Mouse (Mus musculus) retina, postnatal 7 days (tissue): Measurements from ENCODE around the gene Dpf3.

ENCODE experiments used
- DNase-seq: peaks from one replicate; pipeline ENCODE4 v3.0.0-alpha.2; 2012; ENCODE audit warnings: low read depth, low spot score

Gene Dpf3

DNA sequence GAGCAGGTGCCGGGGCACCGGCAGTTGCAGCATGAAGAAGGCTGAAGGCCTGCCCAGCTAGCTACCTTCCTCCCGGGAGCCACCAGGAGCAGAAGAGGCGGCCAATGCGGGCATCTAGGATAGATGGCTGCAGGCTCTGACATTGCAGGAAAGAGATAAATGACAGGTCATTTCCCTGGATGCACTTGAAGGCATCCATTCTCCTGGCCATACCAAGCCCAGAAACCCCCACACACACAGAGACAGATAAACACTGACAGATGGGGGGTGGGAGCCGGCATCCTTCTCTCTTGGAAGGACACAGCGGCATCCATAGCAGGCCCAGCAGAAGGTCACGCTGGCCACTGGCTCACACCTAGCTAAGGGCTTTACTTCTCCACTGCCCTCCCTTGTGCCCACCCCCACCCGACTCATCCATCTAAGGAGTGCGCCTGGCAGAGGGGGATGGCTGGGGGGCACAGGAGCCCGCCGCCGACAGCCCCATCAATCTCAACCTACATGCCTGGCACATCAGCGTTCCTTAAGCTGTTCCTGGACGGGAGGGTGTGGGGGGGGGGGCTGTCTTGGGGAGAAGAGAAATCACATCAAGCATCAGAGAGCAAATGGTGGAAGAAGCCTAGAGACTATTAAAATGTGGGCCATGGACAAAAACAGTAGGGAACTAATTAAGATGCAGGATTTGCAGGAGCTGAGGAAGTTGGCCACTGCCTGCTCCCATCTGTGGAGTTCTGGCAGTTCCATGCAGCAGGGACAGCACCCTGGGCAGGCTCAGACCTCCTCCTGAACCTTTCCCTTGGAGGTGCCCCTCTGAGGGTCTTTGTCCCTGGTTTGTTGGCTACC, 145.3 kb downstream of the Dpf3 start:
- no peak for DNase-seq

DNA sequence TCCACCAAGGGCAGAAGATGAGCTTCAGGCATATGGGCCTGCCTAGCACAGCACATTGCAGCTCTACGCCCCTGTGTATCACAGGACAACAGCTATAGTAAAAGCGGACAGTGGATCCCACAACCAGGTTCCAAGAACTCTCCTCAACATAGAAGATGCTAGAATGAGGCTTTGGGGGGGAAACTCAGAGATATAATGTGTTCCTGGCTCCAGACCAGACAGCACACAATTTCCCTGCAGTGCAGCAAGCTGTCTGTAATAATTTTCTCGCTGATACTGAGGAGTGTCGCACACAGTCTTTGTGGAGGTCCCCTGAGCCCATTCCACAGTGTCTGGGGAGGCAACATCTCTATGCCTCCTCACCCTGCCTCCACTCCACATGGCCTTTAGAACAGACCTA, 146.6 kb downstream of the Dpf3 start:
- no peak for DNase-seq

DNA sequence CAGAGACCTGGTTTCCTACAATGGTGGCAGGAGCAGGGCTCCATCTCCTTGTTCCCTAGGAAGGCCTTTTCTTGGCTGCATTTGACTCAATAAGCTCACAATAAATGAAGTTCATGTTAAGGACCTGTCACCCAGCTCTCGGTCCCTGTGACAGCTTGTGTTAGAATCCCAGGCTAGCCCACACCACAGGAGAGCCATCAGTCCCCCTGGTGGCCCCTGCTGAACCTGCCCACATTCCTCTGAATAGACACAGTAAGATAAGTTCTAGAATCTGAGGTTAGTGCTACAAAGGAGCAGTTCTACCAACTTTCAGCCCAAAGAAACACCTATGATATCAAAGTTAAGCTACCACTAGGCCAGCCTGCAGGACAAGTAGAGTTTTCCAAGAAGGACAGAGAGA, 149.2 kb downstream of the Dpf3 start:
- DNase-seq: no peak

DNA sequence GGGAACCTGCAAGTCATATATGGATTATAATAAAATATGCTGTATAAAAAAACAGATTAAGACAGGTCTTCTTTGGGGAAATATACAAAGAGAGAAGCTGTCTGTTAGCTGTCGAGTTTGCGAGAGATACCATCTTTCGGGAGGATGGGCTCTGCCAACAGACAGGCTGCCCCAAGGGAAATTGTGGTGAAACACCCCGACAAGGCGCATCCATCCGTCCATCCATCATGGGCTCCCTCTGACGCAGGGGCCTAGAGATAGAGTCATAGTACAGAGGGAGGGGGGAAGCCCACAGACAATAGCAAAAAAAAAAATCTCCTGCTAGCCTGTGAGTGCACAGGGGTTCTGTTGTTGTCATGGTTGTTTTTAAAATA, 149.8 kb downstream of the Dpf3 start:
- no peak for DNase-seq

DNA sequence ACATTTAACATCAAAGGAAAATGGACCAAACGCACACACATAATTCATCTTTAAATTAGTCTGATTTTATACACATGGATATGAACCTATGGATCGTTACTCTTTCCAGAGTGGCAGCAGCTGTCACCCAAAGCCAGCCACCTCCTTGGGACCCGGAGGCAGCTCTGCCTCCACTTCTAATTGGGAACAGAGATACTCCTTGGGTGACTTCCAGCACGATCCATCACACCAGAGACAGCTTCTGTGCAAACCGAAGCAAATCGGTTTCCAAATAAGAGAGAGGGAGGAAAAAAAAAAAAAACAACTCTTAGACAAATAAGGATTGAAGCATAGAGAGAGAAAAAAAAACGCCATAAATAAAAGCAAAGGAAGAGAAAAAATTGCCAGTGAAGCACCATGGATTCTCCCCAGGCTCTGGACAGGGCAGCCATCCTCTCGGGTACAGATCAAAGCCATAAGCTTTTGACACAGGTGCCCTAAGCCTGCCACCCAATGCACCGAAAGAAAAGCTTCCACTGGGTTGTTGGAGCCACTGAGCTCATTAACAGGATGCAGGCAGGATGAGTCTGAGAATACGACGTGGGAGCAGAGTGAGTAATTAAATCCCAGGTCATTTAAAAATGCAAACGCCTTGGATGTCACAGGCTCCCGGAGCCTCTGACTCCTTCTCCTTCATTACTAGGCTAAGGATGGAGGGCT, 150.3 kb downstream of the Dpf3 start:
- DNase-seq: peak; percentile 27

DNA sequence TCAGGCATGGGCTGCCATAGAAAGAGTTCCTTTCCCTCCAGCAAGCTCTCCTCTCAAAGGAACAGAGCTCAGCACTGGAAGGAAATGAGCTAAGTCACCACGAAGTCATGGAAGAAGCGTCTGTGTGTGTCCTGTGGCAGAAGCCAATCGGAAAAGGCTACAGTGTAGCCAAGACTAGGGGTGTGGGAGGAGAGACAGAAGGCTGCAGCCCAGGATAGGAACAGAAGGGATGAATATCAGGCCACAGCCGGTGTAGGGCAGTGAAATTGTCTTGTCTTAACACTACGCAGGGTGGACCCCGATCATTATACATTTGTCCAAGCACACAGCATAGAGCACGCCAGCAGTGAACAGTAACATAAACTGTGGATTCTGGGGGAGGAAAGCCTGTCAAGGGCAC, 157.5 kb downstream of the Dpf3 start:
- no peak for DNase-seq

DNA sequence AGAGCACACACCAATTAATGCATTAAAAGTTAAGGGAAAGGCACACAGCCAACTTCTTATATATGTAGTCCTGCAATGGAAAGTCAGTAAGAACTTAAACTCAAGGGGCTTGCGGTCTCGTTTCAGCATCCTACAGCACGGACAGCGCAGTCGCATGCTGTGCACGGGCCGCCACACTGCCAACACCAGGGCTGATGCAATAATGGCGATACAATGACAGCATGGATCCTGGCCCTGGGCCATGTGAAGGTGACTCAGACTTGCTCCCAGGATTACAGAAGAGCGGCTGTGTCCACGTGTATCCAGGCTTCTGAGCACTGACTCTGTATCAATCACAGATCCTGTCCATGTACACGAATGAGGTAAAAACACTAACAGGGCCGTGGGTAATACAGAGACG, 158.6 kb downstream of the Dpf3 start:
- DNase-seq: no peak

DNA sequence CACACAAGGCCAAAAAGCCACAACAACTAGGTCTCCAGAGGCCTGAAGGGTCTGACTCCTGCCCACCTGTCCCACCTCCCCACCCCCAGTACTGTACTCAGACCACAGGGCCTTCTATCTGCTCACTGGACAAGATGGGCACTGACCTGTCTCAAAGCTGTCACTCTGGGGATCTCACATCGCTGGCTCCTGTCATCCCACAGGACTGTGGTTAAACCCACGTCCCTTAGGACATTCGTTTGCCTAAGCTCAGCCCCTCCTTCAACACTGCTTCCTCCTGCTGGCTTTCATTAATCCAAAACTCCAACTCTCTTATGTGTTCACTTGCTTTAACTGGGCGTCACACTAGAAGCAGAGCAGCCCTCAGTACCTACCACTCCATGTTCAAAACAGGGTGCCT, 159.0 kb downstream of the Dpf3 start:
- no peak for DNase-seq

DNA sequence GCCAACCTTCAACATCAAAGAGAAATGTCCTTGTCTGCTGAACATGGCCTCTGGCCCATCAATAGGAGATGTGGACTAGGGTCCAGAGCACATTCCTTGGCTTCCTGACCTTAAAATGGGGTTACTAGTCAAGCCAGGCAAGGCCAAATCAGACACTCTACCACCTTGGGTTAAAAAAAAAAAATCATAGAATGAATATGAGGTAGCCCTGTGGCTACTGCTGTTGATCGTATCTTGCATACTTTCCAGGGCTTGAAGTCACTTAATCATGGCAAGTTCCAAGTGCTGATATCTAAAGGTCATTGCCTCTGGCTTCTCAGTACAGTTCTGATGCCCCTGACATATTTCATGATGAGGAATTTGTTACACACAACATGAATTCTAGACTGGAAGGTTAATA, 160.1 kb downstream of the Dpf3 start:
- no peak for DNase-seq

DNA sequence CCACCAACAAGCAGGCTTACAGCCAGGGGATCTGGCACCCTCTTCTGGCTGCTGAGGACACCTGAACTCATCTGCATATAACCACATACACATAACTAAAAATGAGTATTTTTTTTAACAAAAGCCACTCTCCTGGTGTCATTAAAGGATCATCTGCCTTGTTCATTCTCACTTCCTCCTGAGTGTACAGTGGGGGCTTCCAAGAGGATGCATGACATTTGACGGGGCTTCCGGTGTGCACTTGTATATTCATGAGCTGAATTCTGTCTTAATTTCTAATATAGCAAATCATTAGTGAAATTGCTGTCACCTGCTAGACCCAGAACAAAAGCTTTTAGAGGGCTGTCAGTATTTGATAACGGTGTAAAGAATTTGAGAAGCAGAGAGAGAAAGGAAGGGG, 166.8 kb downstream of the Dpf3 start:
- no peak for DNase-seq

DNA sequence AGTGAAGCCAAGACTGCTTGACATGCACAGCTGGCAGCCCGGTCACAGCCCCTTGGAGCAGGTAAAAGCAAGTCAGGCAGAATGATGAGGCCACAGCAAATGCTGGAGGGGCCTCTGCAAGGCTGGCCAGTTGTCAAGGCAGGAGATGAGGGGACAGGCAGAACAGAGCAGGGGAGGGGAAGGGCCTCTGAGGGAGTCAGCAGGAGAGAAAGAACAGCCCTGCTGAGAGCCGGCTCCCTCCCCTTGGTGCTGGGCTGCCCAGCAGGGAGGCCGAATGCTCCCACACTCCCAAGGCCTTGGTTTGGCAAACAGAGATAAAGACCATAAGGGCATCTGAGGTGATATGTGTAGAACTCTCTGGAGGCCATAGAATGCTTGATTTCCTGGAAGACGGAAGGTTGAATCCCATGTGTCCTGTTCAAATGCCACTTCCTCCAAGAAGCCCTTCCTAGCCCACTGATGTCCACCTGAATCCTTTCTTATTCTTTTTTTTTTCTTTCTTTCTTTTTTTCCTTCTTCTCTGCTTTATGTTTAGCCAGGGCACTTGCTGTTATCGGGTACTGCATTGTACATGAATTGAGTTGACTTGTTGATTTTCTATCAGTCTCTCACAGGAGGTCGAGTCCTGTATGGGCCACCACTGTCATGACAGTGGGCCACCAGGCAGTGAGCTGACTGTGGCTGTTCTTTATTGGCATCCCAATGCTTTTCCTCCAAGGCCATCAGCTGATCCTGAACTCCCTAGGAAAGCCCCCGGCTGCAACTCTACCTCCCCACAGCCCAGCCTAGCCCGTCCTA, 169.7 kb downstream of the Dpf3 start:
- no peak for DNase-seq

DNA sequence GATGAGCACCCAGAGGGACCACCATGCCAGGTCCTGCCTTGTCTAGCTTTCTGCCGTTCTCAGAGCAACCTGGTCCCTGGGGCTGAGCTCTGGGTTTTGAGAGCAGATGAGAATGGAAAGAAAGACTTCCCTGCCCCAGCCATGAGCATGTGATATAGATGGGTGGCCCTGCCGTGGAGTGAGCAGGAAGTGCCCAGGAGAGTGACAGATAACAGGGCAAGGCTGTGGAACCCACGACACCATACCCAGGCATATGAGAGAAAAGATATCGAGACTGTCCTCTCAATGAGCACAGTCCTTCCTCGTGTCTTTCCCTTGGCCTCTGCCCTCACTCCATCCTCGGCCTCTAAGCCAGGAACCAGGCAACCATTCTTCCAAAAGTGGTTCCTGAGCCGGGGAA, 172.8 kb downstream of the Dpf3 start:
- DNase-seq: no peak

DNA sequence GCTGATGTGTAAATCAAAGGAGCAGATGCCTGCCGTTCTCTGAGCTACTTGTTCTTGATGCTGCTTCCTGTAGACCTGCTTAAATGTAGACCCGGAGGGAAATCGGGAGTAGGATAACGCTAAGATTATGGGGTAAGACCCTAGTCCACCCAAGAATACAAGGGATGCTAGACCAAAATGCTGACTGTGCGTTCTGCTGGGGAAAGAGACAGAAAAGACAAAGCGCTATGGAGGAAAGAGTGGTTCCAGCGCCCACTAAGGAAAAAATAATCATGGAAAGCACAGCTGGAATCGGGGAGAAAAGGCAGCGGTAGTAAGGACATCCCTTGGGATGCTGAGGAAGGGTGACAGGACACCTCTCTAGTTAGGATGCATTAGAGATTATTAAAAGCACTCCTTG, 174.7 kb downstream of the Dpf3 start:
- no peak for DNase-seq

DNA sequence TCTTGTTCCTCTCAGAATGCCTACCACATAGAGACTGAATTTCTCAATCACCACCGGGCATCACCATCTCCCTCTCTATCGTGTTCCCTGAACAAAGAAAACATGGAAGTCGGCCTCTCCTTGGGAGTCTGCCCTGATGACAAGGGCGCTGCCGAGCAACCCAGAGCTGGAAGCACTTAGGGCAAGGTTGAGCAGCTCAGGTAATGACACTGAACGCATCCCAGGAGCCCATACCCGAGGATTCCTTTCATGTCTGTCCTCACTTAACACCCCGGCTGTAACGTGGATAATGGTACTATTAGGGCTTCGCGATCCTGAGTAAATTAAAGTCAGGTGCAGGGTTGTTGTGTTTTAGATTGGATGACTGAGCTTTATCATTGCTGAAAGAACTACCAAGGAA, 176.9 kb downstream of the Dpf3 start:
- DNase-seq: no peak

DNA sequence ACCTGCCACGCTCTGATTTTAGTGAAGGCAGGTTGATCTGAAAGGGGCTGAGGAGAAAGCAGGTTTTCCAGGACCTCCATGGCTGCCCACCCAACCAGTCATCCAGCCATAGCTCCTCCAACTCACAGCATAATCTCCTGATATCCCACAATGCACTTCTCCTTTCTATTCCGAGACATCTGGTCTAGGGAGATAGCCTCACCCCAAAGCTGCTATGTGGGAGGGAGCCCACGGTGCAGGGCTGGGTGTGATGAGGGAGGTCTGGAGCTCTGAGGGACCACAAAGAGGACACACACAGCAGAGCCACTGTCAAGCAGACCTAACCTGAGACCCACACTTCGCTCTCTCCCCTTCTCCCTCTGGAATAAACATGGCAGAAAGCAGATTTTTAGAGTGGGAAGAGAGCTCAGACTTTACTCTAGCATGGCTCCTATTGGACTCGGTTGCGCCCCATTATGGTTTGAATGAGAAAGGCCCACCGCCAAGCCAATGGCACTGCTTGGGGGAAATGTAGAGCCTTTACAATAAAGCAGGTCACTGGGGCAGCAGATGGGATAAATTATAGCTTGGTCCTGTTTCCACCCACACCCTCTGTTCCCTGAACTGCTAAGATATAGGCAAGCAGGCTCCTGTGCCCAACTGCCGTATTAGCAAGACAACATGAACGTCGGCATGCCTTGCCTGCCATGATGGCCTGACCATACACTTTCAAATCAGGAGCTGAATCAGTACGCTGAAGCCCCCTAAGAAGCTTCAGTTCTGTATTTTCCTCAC, 178.3 kb downstream of the Dpf3 start:
- no peak for DNase-seq

DNA sequence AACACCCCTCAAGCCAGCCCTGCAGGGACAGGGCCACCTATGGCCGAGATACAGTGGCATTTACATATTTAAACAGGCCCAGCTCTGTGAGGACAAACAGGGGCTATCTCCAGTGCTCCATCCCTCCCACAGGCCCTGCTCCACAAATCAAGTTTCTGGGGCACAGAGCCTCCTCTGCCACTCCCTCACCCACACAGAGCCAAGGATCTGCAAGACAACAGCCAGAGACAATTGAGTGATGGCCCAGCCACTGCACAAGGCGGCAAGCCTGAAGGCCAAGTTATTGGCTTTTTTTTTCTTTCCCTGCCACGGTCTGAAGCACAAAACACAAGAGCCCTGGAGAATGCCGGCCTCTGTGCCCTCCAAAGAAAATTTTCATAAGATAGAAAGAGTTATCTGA, 178.9 kb downstream of the Dpf3 start:
- no peak for DNase-seq

DNA sequence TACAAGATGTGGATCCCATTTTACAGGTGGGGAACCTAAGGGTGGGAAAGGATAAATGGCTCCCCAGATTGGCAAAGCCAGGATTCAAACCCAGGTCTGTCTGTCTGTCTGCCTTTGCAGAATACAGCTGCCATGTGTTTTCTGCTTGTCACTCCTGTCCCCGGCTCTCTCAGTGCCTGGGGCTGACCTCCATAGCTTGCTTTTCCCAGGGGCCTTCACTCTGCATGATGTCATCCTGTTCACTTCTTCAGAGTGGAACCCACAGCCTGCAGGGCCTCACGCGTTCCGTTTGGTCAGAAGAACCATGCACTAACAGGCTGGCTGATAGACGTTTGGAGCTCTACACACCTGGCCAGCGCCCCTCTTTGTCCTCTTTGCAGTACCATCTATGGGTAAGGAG, 184.3 kb downstream of the Dpf3 start:
- DNase-seq: no peak

DNA sequence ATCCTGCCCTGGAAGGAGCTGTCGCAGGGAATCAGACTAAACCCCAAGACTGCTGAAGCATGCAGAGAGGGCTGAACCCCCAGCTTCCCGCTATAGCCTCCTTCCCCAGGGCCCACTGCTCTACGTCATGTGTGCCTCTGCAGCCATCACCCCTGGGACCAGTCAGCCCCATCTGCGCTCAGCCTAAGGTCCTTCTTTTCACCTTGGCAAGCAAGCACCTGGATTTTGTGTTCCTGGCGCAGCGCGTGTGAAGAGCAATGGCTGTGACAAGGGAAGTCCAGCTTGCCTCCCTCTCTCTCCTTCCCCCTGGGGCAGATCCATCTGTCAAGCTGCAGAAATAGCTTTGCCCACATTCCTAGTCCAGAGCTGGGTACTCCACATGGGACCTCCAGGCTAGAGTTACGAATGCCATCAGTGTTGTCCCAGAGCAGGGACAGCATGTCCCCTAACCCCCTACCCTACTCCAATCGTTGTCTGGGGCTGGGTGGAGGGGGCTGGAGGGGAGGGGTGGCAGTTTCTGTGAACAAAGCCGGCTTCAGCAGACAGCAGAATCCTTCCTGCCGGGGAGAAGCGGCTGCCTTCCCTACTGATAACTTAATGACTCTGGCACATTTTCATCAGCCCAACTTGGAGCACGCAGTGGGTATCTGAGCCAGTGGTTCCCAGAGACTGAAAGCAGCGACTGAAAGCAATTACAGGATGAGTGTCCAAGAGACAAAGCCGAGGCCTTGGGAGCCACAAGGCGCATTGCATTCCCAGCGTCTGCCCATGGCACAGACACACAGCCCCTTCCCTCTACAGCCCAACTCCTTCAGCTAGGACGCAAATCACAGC, 185.0 kb downstream of the Dpf3 start:
- DNase-seq: peak; percentile 55

DNA sequence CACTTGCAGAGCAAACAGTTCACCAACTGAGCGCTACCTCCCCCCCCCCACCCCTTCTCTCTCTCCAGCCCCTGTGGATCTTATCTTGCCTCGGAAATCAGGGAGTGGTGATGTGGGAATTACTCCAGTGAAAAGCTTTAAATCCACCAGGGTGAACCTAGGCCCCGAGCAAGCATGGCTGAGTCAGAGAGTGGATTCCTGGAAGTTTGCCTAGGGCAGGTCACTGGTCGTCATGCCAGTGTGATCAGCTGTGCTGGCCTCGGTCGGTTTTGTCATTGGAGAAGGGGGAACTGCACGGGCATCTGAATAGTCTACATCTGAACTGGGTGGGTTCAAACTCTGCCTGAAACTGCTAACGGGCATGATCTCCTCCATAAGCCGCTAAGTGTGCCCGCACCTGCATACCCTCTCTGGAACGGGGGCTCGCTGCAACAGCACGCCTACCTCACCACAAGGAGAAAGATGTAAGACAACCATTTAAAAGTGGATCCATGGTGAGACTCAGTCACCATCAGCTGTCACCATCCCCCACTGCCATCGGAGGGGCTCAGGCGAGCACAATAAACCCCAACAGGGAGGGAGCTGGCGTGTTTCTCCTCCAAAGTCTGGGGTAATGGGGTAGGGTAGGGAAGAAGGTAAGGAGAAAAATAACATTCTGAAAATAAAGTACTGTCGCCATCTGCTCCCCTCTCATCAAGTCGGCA, 185.7 kb downstream of the Dpf3 start:
- no peak for DNase-seq

DNA sequence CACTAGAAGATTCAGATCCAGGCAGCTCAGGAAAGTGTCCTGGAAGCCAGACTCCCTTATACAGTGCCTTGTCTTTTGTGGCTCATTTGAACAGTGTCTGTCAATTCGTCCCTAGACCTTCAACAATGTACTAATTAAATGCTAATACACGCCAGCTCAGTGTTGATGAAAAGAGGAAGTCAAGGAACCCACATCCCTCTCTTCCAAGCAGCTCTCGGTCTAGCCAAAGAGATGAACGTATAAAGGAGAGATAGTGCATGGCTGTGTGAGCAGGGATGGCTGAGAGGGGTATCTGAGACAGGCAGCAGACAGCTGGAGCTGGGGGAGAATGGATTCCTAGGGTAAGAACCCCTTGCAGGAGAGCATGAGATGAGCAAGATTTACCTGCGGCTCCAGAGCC, 189.2 kb downstream of the Dpf3 start:
- no peak for DNase-seq
